Mouse (Mus musculus) spleen, adult 18-20 months (tissue): ENCODE results near the gene Ubtd2.
A peak's percentile ranks its signal among the peaks of the same experiment; 100 is the strongest.

ENCODE experiments used
- DNase-seq, 2 experiments: peaks; one replicate each; pipeline ENCODE4 v3.0.0; 2022; ENCODE audit warnings: mixed read lengths in 2 of 2

Gene Ubtd2

GRCm38 (mm10) chr11:32521246-32521645 lies 66.1 kb downstream of the Ubtd2 start:
- no peak for DNase-seq

GRCm38 (mm10) chr11:32524122-32524920 lies 69.2 kb downstream of the Ubtd2 start:
- no peak for DNase-seq

- DNase-seq, result no peak
These were observed 71.8 kb downstream of the Ubtd2 start for GRCm38 (mm10) chr11:32527006-32527405.

- no peak for DNase-seq
These were observed 75.0 kb downstream of the Ubtd2 start for GRCm38 (mm10) chr11:32530151-32530550.

- no peak for DNase-seq
These were observed 76.9 kb downstream of the Ubtd2 start, which contains the start of gene Efcab9 for GRCm38 (mm10) chr11:32531871-32532764. Efcab9 (minus strand) TSS chr11:32532081.

- peak; percentile 89 to 94 for DNase-seq
These were observed 77.8 kb downstream of the Ubtd2 start, which contains the start of gene Stk10 for GRCm38 (mm10) chr11:32532765-32533481. Stk10 (plus strand) TSS chr11:32533305.

GRCm38 (mm10) chr11:32533482-32534261 lies 78.5 kb downstream of the Ubtd2 start:
- peak; percentile 74 to 75 for DNase-seq

GRCm38 (mm10) chr11:32534453-32535075 lies 79.4 kb downstream of the Ubtd2 start:
- DNase-seq, result no peak

GRCm38 (mm10) chr11:32535646-32536045 lies 80.5 kb downstream of the Ubtd2 start:
- DNase-seq, result no peak

- DNase-seq, result peak in 1 of 2 experiments; percentile 6
These were observed 81.8 kb downstream of the Ubtd2 start for GRCm38 (mm10) chr11:32536954-32537353.

GRCm38 (mm10) chr11:32538435-32538834 lies 83.3 kb downstream of the Ubtd2 start:
- no peak for DNase-seq

- DNase-seq, result peak in 1 of 2 experiments; percentile 32
These were observed 83.7 kb downstream of the Ubtd2 start for GRCm38 (mm10) chr11:32538846-32539245.

GRCm38 (mm10) chr11:32539717-32540116 lies 84.5 kb downstream of the Ubtd2 start:
- peak in 1 of 2 experiments; percentile 2 for DNase-seq

- peak in 1 of 2 experiments; percentile 5 for DNase-seq
These were observed 85.3 kb downstream of the Ubtd2 start for GRCm38 (mm10) chr11:32540463-32540862.

- no peak for DNase-seq
These were observed 87.0 kb downstream of the Ubtd2 start for GRCm38 (mm10) chr11:32542181-32542580.

- DNase-seq, result peak; percentile 67 to 84
These were observed 87.7 kb downstream of the Ubtd2 start for GRCm38 (mm10) chr11:32542687-32543411.

GRCm38 (mm10) chr11:32544041-32544440 lies 88.9 kb downstream of the Ubtd2 start:
- DNase-seq, result peak in 1 of 2 experiments; percentile 7

- peak in 1 of 2 experiments; percentile 12 for DNase-seq
These were observed 89.3 kb downstream of the Ubtd2 start for GRCm38 (mm10) chr11:32544497-32544896.

- DNase-seq, result peak in 1 of 2 experiments; percentile 41
These were observed 90.4 kb downstream of the Ubtd2 start for GRCm38 (mm10) chr11:32545605-32546004.

GRCm38 (mm10) chr11:32546483-32546882 lies 91.3 kb downstream of the Ubtd2 start:
- DNase-seq, result no peak
